18 mouse cellular contexts compared by ENCODE assay signal in the genomic region with DNA sequence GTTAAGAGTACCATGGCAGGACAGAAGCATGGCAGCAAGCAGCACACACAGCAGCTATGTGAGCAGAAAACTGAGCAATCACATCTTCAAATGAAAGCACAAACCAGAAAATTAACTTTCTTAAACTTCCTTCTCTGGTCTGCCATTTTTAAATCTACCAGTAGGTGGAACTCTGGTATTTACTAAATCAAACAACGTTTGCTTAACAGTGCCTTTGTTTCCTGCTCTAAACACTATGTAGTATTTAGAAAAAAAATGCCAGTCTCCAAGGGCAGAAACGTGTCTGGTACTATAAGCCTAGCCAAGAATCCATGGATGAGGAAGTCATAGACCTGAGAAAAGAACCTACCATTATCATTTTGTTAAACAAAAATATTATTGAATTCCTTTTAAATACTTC.
A peak's percentile ranks its signal among the peaks of the same experiment; 100 is the strongest.
DNase-seq lines count a peak whose midpoint lies in the region; ATAC-seq lines count a peak whose summit lies in the region.
"Had no signal": no experiment of that assay in that cellular context is flagged by ENCODE, and none has a peak within 500 bp of the region (broad histone marks: within the 10 kb centered on the region; RNA-seq: fewer than 3 reads in every experiment).

No protein-coding gene starts in this region.

- no peaks in the 10 kb centered on the region for H3K36me3 ChIP-seq in hindbrain, embryonic 16.5 days (ENCODE audit: control insufficient read depth, insufficient read depth, low read length)
- H3K36me3 ChIP-seq in hindbrain, embryonic 13.5 days = no peaks in the 10 kb centered on the region
- no peaks in the 10 kb centered on the region for H3K36me3 ChIP-seq in forebrain, embryonic 16.5 days (ENCODE audit: control insufficient read depth, insufficient read depth)

- no peaks in the 10 kb centered on the region for H3K9me3 ChIP-seq in hindbrain, embryonic 16.5 days (ENCODE audit: control insufficient read depth, low read length)
- no peaks in the 10 kb centered on the region for H3K9me3 ChIP-seq in hindbrain, embryonic 13.5 days
- no peaks in the 10 kb centered on the region for H3K9me3 ChIP-seq in forebrain, embryonic 16.5 days (ENCODE audit: control insufficient read depth, low read length)

- no peak overlapping the region for H3K27ac ChIP-seq in hindbrain, embryonic 16.5 days (ENCODE audit: low read depth, low read length)
- no peak overlapping the region for H3K27ac ChIP-seq in hindbrain, embryonic 13.5 days
- no peak overlapping the region for H3K27ac ChIP-seq in forebrain, embryonic 16.5 days (ENCODE audit: low read length)
- H3K27ac ChIP-seq: gastrocnemius, adult 2 months had no signal

- H3K4me3 ChIP-seq in hindbrain, embryonic 16.5 days (ENCODE audit: low read length) = no peak overlapping the region
- H3K4me3 ChIP-seq in hindbrain, embryonic 13.5 days = no peak overlapping the region
- no peak overlapping the region for H3K4me3 ChIP-seq in forebrain, embryonic 16.5 days (replicated peaks; ENCODE audit: low read length)
- H3K4me3 ChIP-seq: erythroblast, embryonic 14.5 days; gastrocnemius, adult 2 months had no signal

- H3K27me3 ChIP-seq in hindbrain, embryonic 16.5 days (replicated peaks; ENCODE audit: control insufficient read depth, insufficient read depth, low read length) = no peaks in the 10 kb centered on the region
- no peaks in the 10 kb centered on the region for H3K27me3 ChIP-seq in hindbrain, embryonic 13.5 days
- H3K27me3 ChIP-seq in forebrain, embryonic 16.5 days (replicated peaks; ENCODE audit: control insufficient read depth, insufficient read depth, low read length) = no peaks in the 10 kb centered on the region

- no peak overlapping the region for H3K9ac ChIP-seq in hindbrain, embryonic 16.5 days (ENCODE audit: low read depth, low read length)
- no peak overlapping the region for H3K9ac ChIP-seq in hindbrain, embryonic 13.5 days
- H3K9ac ChIP-seq in forebrain, embryonic 16.5 days (replicated peaks; ENCODE audit: low read depth, low read length) = no peak overlapping the region
- H3K9ac ChIP-seq: liver, postnatal 0 days had no signal

- H3K4me1 ChIP-seq in hindbrain, embryonic 16.5 days (ENCODE audit: control insufficient read depth, insufficient read depth, low read depth, low read length) = no peaks in the 10 kb centered on the region
- no peaks in the 10 kb centered on the region for H3K4me1 ChIP-seq in hindbrain, embryonic 13.5 days (replicated peaks)
- no peaks in the 10 kb centered on the region for H3K4me1 ChIP-seq in forebrain, embryonic 16.5 days (replicated peaks; ENCODE audit: control insufficient read depth, insufficient read depth, low read length)

- ATAC-seq in hindbrain, embryonic 16.5 days = peak; percentile 79
- no peak for ATAC-seq in hindbrain, embryonic 13.5 days (ENCODE audit: low FRiP score)
- peak; percentile 63 for ATAC-seq in forebrain, embryonic 16.5 days
- ATAC-seq: intestine, embryonic 16.5 days; liver, postnatal 0 days had no signal

- peak; percentile 6 for DNase-seq in embryo, embryonic 10.5 days (ENCODE audit: low spot score)
- DNase-seq in embryo, embryonic 10 days (ENCODE audit: low spot score) = no peak
- DNase-seq in 3T3-L1 (ENCODE audit: low read depth, low spot score) = peak; percentile 7
- no peak for DNase-seq in MN1 (ENCODE audit: low spot score)
- no peak for DNase-seq in kidney, postnatal 36 days
- DNase-seq: adrenal gland, postnatal 36 days; cerebellum, adult 11 months; gastrocnemius, adult 2 months; heart, adult 18-20 months; heart, postnatal 10 days; kidney, postnatal 10 days; liver, postnatal 0 days; thymus, postnatal 25 days had no signal

- H3K4me2 ChIP-seq in hindbrain, embryonic 16.5 days (ENCODE audit: low read length) = no peak overlapping the region
- H3K4me2 ChIP-seq in hindbrain, embryonic 13.5 days = no peak overlapping the region
- H3K4me2 ChIP-seq in forebrain, embryonic 16.5 days (ENCODE audit: low read length) = no peak overlapping the region

- WGBS in hindbrain, embryonic 16.5 days = 12% methylated on average over 2 of the region's 2 CpGs
- WGBS in hindbrain, embryonic 13.5 days = 25% methylated on average over 2 of the region's 2 CpGs
- 17% methylated on average over 2 of the region's 2 CpGs for WGBS in forebrain, embryonic 16.5 days

Comparison
In these comparisons a context has a peak if more than half of its experiments do, and no peak if none do; other contexts are left out.
1. DNase-seq: peak in embryo, embryonic 10.5 days (single experiment) and 3T3-L1 (single experiment); none in embryo, embryonic 10 days (single experiment), MN1 (single experiment) and kidney, postnatal 36 days (0 of 2).